Mouse (Mus musculus) forebrain, postnatal 0 days (tissue): ENCODE measurements around the gene Kpna3. TPM values are rescaled to one million over a fixed set of nuclear protein-coding genes. Genes with fewer than 3 reads are reported as not detected.
"Not testable (repeated sequence)": the region's sequence is repeated elsewhere in the genome, so short reads cannot be mapped to it uniquely, and the experiment has no call there.

Source experiments
- ATAC-seq: fragments of 200-750 bp; cut with Nextera tagmentation; 2 replicates; pipeline ENCODE4 v1.8.0; 2017; ENCODE audit warnings: mild to moderate bottlenecking, moderate library complexity
- DNase-seq: peaks from one replicate; pipeline ENCODE4 v3.0.0-alpha.2; 2015
- H3K27ac ChIP-seq: fragments of 300-500 bp; sonication (generic); 2 replicates; pipeline ENCODE4 v1.5.1; 2014; ENCODE audit warnings: low read depth, mild to moderate bottlenecking, antibody characterized with exemption, low read length, moderate library complexity, mixed read lengths
- H3K27me3 ChIP-seq: fragments of 300-500 bp; sonication (generic); 2 replicates; pipeline ENCODE4 v1.6.1; 2014; ENCODE audit warnings: mild to moderate bottlenecking, low read length, mixed read lengths; ENCODE audit not compliant: insufficient read depth
- H3K36me3 ChIP-seq: fragments of 300-500 bp; sonication (generic); 2 replicates; pipeline ENCODE4 v1.6.1; 2014; ENCODE audit warnings: mild to moderate bottlenecking, moderate library complexity; ENCODE audit not compliant: insufficient read depth
- H3K4me1 ChIP-seq: fragments of 300-500 bp; sonication (generic); 2 replicates; pipeline ENCODE4 v1.6.1; 2014; ENCODE audit warnings: antibody characterized with exemption; ENCODE audit not compliant: insufficient read depth
- H3K4me2 ChIP-seq: fragments of 300-500 bp; sonication (generic); 2 replicates; pipeline ENCODE4 v1.6.1; 2014; ENCODE audit warnings: low read depth, mild to moderate bottlenecking, moderate library complexity
- H3K4me3 ChIP-seq: fragments of 300-500 bp; sonication (generic); 2 replicates; pipeline ENCODE4 v1.5.1; 2014; ENCODE audit warnings: low read depth, low read length, mixed read lengths
- H3K9ac ChIP-seq: fragments of 300-500 bp; sonication (generic); 2 replicates; pipeline ENCODE4 v1.6.1; 2014; ENCODE audit warnings: mild to moderate bottlenecking
- H3K9me3 ChIP-seq: fragments of 300-500 bp; sonication (generic); 2 replicates; pipeline ENCODE4 v1.6.1; 2016; ENCODE audit warnings: low read length
- CTCF ChIP-seq: sonication (generic); IDR thresholded peaks from 2 replicates; pipeline ENCODE4 v1.5.1; 2016; ENCODE audit warnings: antibody characterized with exemption, control low read depth, low read depth
- WGBS: fragments of 180-500 bp; shearing (Covaris S2); extraction: QIAGEN DNeasy Blood & Tissue Kit; methylation state at CpG from one replicate; pipeline ENCODE4 v1.1.7; 2014; 5-methylcytosine and 5-hydroxymethylcytosine counted together
- polyA plus RNA-seq: library from polyadenylated mRNA; unstranded; fragments of >200 nt; fragmentation: Nextera tagmentation; extraction: Ambion mirVana; gene quantifications from 2 replicates; pipeline ENCODE4 v1.2.1, GENCODE M21; 2015
- total RNA-seq: library from RNA; depleted of rRNA; stranded (reverse); fragments of >200 nt; gene quantifications from 2 replicates; pipeline ENCODE4 v1.2.3, GENCODE M21; 2014

Gene Kpna3
- total and polyA plus RNA-seq, 2 experiments from 2014 or later = 66.5 to 70.7 TPM

GRCm38 (mm10) chr14:61439141-61439660 lies 473 bp downstream of the Kpna3 start:
- peak; percentile 60 for DNase-seq
- under 1% methylated on average over 50 of the region's 62 CpGs for WGBS

GRCm38 (mm10) chr14:61438171-61438945 lies 1.3 kb downstream of the Kpna3 start:
- Histone ChIP-seq H3K4me2 (peak overlapping the region; percentile 65), H3K4me1 (peaks cover 14% of the 10 kb centered on the region; the same call in 1 of the 2 replicates), H3K36me3 (no peaks in the 10 kb centered on the region), H3K27ac (0 out of 2 replicates have a peak overlapping the region, but pooled peaks have one; percentile 98), H3K9ac (peak overlapping the region; percentile 88), H3K4me3 (peak overlapping the region; percentile 96), H3K27me3 (no peaks in the 10 kb centered on the region), H3K9me3 (no peaks in the 10 kb centered on the region)
- TF ChIP-seq CTCF = peak; percentile 34
- no peak for ATAC-seq
- peak; percentile 29 for DNase-seq
- WGBS = 12% methylated on average over 3 of the region's 3 CpGs

More at GRCm38 (mm10) chr14:61439141-61439660, 473 bp downstream of the Kpna3 start:
- peak; percentile 50 for ATAC-seq
- Histone ChIP-seq H3K4me1 (peaks cover 14% of the 10 kb centered on the region; the same call in 1 of the 2 replicates), H3K27me3 (no peaks in the 10 kb centered on the region), H3K9me3 (no peaks in the 10 kb centered on the region), H3K9ac (peak overlapping the region; percentile 88), H3K4me3 (peak overlapping the region; percentile 96), H3K36me3 (no peaks in the 10 kb centered on the region), H3K27ac (peak overlapping the region; percentile 98), H3K4me2 (peak overlapping the region; percentile 65)
- no peak for TF ChIP-seq CTCF

GRCm38 (mm10) chr14:61436866-61437265 lies 2.8 kb downstream of the Kpna3 start:
- DNase-seq = no peak
- Histone ChIP-seq H3K27me3 (no peaks in the 10 kb centered on the region), H3K9me3 (no peaks in the 10 kb centered on the region), H3K4me1 (peaks cover 14% of the 10 kb centered on the region; the same call in 1 of the 2 replicates), H3K4me2 (no peak overlapping the region), H3K9ac (no peak overlapping the region), H3K36me3 (no peaks in the 10 kb centered on the region), H3K27ac (no peak overlapping the region), H3K4me3 (no peak overlapping the region)
- 93% methylated on average over 2 of the region's 2 CpGs for WGBS
- no peak for ATAC-seq
- TF ChIP-seq CTCF = no peak

DNA sequence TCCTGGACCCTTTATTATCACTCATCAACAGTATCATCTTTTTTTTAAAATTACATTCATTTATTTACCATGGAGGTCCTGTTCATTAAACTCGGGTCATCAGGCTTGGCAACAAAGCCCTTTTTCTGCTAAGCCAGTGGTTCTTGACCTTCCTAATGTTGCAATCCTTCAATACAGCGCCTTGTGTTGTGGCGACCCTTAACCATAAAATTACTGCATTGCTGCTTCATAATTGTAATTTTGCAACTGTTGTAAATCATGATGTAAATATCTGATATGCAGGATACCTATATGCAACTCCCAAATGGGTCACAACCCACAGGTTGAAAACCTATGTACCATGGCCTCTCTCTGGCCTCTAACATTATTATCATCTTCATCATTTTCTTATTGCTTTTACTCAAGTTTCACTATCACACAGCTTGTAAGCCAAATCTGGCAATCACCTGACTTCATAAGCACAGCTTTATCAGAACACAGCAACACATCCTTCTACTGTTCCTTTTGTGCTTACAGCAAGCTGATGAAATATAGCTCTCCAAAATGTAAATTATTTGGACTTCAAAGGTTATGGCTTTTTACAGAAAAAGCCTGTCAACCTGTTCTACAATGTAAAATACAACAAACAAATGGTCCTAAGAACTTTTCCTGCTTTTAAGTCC lies 11.4 kb downstream of the Kpna3 start:
- ATAC-seq (no peak), DNase-seq (no peak)
- no peak overlapping the region for H3K27ac ChIP-seq
- no peak overlapping the region for H3K4me3 ChIP-seq
- H3K4me2 ChIP-seq = no peak overlapping the region
- no peaks in the 10 kb centered on the region for H3K4me1 ChIP-seq
- H3K27me3 ChIP-seq = no peaks in the 10 kb centered on the region
- no peak for TF ChIP-seq CTCF
- no peaks in the 10 kb centered on the region for H3K9me3 ChIP-seq
- no peak overlapping the region for H3K9ac ChIP-seq
- no peaks in the 10 kb centered on the region for H3K36me3 ChIP-seq
- 68% methylated on average over 3 of the region's 3 CpGs for WGBS

GRCm38 (mm10) chr14:61427095-61427494 lies 12.6 kb downstream of the Kpna3 start:
- H3K9me3 ChIP-seq, H3K4me2 ChIP-seq, H3K9ac ChIP-seq, H3K4me3 ChIP-seq, ATAC-seq, DNase-seq, H3K4me1 ChIP-seq, H3K27me3 ChIP-seq, H3K27ac ChIP-seq, H3K36me3 ChIP-seq: not testable (repeated sequence)
- 45% methylated on average over 3 of the region's 8 CpGs for WGBS

GRCm38 (mm10) chr14:61425080-61425665 lies 14.5 kb downstream of the Kpna3 start:
- Histone ChIP-seq H3K27ac (no peak overlapping the region), H3K9ac (no peak overlapping the region), H3K36me3 (no peaks in the 10 kb centered on the region), H3K27me3 (no peaks in the 10 kb centered on the region), H3K4me1 (no peaks in the 10 kb centered on the region), H3K9me3 (no peaks in the 10 kb centered on the region), H3K4me3 (no peak overlapping the region), H3K4me2 (no peak overlapping the region)
- no peak for TF ChIP-seq CTCF
- no peak for DNase-seq
- no peak for ATAC-seq
- WGBS = 97% methylated on average over 2 of the region's 2 CpGs
